Comparison of ENCODE assay signal across 16 mouse cellular contexts in the genomic region with DNA sequence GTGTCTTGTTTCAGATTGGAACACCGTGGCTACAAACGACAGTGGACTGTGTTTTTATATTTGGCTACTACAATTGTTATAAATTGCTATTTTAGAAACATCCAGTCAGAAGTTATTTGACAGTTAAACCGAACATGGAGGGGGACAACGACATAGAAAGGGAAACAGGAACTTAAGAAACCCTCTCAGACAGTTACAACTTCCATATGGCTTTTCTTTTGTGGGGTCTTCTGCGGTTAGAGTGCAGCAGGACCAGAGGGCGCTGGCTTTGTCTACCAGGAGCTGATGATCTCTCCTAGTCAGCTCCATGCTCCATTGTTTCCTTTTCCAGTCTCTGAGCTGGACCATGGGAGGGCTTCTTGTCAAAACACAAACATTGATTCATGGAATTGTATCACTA. TPM values are rescaled to one million over a fixed set of nuclear protein-coding genes. Genes with fewer than 3 reads are reported as not detected.
"Had no signal": no experiment of that assay in that cellular context is flagged by ENCODE, and none has a peak within 500 bp of the region (broad histone marks: within the 10 kb centered on the region; RNA-seq: fewer than 3 reads in every experiment).

No protein-coding gene starts in this region.

- DNase-seq: gastrocnemius, adult 2 months; gastrocnemius, postnatal 10 days; gastrocnemius, postnatal 25 days; heart, adult 18-20 months; heart, postnatal 10 days; heart, postnatal 36 days; kidney, adult 11 months; kidney, adult 8-10 months; kidney, postnatal 10 days; kidney, postnatal 25 days; kidney, postnatal 4 days; liver; liver, embryonic 13.5 days had no signal

- ATAC-seq: hindbrain, postnatal 0 days; intestine, embryonic 16.5 days had no signal

RNA-seq across cellular contexts. Expression of a gene that starts 42.5 kb away (rescaled TPM):
- total RNA-seq: hematopoietic stem cell, adult 5-6 weeks had no signal
